Mouse (Mus musculus) hindbrain, embryonic 11.5 days (tissue): Measurements from ENCODE around the gene Sv2c. TPM values are rescaled to one million over a fixed set of nuclear protein-coding genes. Genes with fewer than 3 reads are reported as not detected.

Source experiments
- polyA plus RNA-seq: library from polyadenylated mRNA; unstranded; fragments of >200 nt; fragmentation: Nextera tagmentation; extraction: Ambion mirVana; gene quantifications from 2 replicates; pipeline ENCODE4 v1.2.1, GENCODE M21; 2014

Gene Sv2c
- polyA plus RNA-seq, 1 experiment from 2014 or later: 8.1 TPM

Other genes starting within 250 kb of the Sv2c start
- gene Iqgap2, start 240.7 kb downstream of the Sv2c start, polyA plus RNA-seq: 17.7 and 20.7 TPM in 2 replicates
- 36.7 and 38.9 TPM in 2 replicates for gene Gm20075, start 51.2 kb downstream of the Sv2c start, polyA plus RNA-seq
- gene Gm17190, start 50.5 kb downstream of the Sv2c start, polyA plus RNA-seq: 0.36 TPM in 1 of 2 replicates, not detected in the other